Mouse (Mus musculus) erythroblast, adult 5-6 weeks (primary cell): ENCODE measurements around the gene Fcgr2b. TPM values are rescaled to one million over a fixed set of nuclear protein-coding genes. Genes with fewer than 3 reads are reported as not detected.

Experiments used
- ATAC-seq: replicated peaks from 2 replicates; pipeline ENCODE4 v1.8.0; 2016; ENCODE audit warnings: moderate number of reproducible peaks, mild to moderate bottlenecking, moderate TSS enrichment, inconsistent platforms; ENCODE audit not compliant: poor library complexity, low FRiP score, severe bottlenecking
- total RNA-seq, 2 experiments: library from RNA; stranded (forward) in 1 of 2; stranded (reverse) in 1 of 2; fragments of 150-400 nt in 1 of 2; fragments of 200-764, 138-1000 nt in 1 of 2; gene quantifications; 2 replicates each; pipeline versions ENCODE4 v1.2.3 to v1.2.4; 2015 to 2017; ENCODE audit warnings: low replicate concordance in 2 of 2

The Fcgr2b gene
- total RNA-seq (2015; ENCODE audit: low replicate concordance) (38.0 and 43.5 TPM in 2 replicates), total RNA-seq (2017; ENCODE audit: low replicate concordance) (20.1 and 23.1 TPM in 2 replicates)

DNA sequence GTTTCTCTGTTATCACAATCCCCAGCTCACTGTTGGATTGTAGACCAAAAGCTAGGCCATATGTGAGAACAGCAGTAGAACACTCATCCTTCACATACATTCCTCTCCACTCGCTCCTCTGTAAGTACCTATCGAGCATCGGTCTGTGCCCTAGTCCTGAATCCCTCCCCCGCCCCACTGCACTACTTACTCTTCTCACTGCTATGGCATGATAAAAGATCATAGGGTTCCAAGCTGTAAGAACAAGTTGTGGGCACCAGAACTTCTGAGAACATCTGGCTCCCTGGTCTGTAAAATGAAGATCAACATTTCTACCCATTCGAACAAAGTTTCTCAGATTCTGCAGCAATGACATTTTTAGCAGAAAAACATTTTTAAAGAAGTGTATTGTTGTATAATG is at the start of gene Fcgr2b:
Gene Fcgr2b, minus strand, starts transcription at position 101 of the 400 bp plus-strand sequence.
- ATAC-seq, result no peak

DNA sequence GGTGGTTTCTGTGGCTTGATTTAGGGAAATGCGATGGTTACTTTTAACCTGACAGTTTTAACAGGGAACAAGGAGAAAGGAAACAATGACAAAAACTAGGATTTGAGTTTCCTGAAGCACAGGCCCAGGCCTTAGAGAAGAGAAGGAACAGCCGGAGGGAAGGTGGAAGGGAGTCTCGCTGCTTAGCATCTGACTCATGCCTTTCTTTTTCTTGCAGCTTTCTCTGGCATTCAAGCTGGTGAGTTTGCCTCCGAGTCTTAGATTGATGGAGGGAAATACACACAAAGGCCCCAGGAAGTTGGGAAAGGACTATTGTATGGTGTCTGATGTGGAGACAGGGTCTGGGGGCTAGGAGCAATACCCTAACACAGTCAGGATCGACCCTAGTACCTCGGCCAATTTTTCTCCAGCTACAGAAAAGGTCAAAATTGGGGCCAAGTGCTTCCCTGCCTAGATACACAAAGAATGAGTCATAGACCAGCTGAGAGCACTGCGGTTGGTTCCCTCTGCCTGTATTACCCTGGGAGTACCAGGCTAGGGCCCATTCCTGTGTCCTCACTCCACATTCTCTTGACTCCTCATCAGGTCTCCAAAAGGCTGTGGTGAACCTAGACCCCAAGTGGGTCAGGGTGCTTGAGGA is 43.1 kb upstream of the Fcgr2b start:
- no peak for ATAC-seq

GRCm38 (mm10) chr1:171018737-171019136 is 42.4 kb upstream of the Fcgr2b start, which contains the start of gene Fcgr4:
Fcgr4 (plus strand) TSS chr1:171018920.
- no peak for ATAC-seq

DNA sequence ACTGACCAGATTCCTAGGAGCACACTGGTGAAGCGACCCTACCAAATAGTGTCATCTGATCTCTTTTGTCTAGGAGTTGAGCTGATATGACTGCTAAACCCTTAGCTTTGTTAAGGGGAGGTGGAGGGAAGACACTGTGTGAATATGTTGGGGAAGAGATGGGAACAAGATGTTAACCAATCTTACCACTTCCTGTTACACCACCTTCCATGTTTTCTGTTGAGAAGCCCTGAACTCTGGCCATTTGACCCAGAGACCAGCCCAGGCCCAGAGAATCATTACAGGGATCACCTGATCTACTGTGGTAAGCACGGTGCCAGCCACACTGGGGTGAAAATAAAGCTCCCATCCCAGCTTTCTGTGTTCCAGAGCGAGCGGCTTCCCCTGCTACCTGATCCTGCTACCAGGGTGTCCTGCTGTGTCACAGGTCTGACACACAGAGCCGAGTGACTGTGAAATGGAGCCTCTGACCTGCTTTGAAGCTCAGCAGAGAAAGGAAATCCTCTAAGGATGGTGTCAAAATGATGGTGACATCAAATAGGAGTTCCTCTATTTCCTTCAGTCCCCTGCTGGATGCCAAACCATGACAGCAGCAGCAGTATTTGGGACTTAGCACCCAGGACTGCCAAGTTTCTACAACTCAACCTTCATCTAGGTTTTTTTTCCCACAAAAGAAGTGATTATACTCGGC is 41.3 kb upstream of the Fcgr2b start:
- no peak for ATAC-seq

- ATAC-seq, result no peak
Measured at GRCm38 (mm10) chr1:171016676-171017356, 40.5 kb upstream of the Fcgr2b start.

GRCm38 (mm10) chr1:171011733-171012132 is 35.4 kb upstream of the Fcgr2b start:
- ATAC-seq, result no peak

GRCm38 (mm10) chr1:171006905-171007304 is 30.6 kb upstream of the Fcgr2b start:
- ATAC-seq, result peak; percentile 57; the same call in 1 of the 2 replicates

DNA sequence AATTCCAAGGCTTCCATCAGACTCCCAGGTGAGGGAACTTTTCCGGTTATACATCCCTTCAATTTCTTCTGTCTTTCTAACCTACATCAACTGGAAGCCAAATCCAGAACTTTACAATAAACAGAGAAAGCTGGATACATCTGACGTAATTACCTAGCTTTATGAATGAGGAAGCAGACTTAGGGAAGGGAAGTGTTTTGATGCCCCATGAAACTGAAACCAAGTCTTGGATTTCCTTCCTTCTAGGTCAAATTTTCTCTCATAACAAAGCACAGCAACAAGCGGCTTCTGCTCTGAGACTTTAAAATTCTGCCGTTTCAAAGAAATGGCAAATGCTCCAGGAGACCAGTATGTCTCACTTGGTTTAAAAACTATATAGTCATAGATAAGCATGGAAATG is 30.0 kb upstream of the Fcgr2b start:
- ATAC-seq, result no peak

GRCm38 (mm10) chr1:171005586-171005985 is 29.2 kb upstream of the Fcgr2b start:
- no peak for ATAC-seq

DNA sequence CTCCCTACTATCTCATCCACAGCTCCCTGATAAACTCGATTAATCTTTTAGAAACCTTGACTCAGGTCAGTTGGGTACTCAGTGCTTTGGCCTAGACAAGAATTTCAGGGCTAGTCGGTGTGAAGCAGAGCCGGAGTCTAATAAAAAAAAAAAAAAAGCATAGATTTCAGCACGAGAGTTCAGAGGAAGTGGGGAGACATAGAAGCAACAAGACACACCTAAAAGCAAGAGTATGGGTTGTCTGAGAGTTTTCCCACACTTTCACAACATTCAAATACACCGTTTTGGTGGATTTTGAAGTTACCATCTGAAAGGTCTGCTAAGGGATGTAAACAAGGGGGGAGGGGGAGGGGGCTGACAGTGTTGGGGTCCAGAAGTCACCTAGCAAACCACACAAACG is 28.7 kb upstream of the Fcgr2b start:
- no peak for ATAC-seq

GRCm38 (mm10) chr1:170999811-171000210 is 23.5 kb upstream of the Fcgr2b start:
- no peak for ATAC-seq

GRCm38 (mm10) chr1:170997756-170998655 is 21.7 kb upstream of the Fcgr2b start:
- ATAC-seq, result no peak

DNA sequence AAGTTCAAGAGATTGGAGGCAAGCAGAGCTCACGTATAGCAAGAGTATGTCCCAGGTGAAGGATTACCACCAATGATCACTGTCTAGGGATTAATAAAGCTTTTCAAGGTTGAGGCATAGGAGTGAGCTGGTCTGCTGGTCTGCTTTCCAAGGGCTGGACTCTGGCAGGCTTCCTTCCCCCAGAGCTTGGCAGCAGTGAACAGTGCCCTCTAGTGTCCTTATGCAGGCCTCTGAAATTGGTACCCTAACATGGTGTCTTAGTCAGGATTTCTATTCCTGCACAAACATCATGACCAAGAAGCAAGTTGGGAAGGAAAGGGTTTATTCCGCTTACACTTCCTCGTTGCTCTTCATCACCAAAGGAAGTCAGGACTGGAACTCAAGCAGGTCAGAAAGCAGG is 20.4 kb upstream of the Fcgr2b start:
- peak; percentile 75; the same call in 1 of the 2 replicates for ATAC-seq

- ATAC-seq, result no peak
Measured at GRCm38 (mm10) chr1:170996034-170996433, 19.7 kb upstream of the Fcgr2b start.

DNA sequence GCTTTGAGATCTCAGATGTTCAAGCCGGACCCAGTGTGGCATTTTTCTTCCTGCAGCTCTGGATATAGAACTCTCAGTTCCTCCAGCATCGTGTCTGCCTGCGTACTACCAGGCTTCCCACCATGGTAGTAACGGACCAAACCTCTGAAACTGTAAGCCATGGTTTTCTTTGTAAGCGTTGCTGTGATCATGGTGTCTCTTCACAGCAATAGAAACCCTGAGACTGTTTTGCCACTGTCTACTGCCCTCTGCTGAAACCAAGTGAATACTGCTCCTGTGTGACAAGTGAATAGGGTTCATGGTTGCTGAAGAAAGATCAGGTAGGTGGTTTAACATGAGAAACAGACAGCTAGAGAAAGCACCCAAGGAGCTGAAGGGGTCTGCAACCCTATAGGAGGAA is 16.2 kb upstream of the Fcgr2b start:
- ATAC-seq, result no peak

- ATAC-seq, result no peak
Measured at GRCm38 (mm10) chr1:170989656-170990055, 13.3 kb upstream of the Fcgr2b start.

DNA sequence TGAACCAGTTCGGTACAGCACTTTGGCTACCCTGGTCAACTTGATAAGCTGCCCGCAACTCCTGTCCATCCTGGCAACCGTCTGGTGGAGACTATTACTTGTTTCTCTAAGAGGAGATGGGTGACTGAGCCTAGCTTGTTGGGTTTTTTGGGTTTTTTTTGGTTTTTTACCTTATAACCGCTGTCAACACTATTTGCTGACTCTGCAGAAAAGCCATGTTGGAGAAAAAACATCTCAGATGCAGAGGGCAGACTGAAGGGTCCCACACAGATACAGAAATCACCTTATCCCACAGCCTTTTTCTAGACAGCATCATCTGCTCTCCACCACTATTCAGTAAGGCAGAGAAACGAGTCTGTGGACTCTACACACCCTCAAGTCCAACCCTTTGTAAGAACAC is 9.5 kb upstream of the Fcgr2b start:
- ATAC-seq, result no peak

DNA sequence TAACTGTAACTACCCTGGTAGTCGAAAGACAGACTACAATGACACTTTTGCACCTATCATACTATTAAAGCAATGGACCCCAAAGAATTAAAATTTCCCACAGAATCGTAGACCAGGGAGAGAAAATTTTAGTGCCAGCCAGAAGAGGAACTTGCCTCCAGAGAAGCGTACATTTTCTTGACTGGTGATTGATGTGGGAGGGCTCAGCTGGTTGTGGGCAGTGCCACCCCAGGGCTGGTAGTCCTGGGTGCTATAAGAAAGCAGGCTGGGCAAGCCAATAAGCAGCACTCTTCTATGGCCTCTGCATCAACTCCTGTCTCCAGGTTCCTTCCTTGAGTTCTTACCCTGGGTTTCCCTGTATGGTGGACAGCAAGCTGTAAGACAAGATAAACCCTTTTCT is 8.7 kb upstream of the Fcgr2b start:
- no peak for ATAC-seq

DNA sequence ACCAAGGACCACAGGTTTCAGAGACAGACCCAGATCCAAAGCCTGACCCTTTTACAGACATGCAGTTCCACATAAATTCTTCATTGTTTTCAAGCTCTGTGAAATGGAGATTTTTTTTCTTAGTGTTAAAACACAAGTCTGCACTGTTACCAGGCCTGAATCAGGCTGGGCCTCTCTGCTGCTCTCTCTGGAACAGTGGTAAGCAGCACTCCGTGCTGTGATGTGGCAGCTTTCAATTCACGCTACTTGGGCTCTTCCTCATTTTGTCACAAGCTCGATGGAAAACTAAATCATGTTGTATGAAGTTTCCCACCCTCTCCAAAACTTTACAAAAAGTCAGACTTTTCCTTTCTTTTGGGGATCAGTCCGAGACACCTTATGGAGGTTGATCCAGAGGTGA is 6.7 kb upstream of the Fcgr2b start:
- no peak for ATAC-seq

- no peak for ATAC-seq
Measured at GRCm38 (mm10) chr1:170982301-170982700, 6.0 kb upstream of the Fcgr2b start.
